Mouse (Mus musculus): ENCODE data around the gene Trio.

Trio gene

GRCm38 (mm10) chr15:27795942-27796867, 229.4 kb downstream of the Trio start:
- no peak for DNase-seq (ENCODE audit: low spot score)

DNA sequence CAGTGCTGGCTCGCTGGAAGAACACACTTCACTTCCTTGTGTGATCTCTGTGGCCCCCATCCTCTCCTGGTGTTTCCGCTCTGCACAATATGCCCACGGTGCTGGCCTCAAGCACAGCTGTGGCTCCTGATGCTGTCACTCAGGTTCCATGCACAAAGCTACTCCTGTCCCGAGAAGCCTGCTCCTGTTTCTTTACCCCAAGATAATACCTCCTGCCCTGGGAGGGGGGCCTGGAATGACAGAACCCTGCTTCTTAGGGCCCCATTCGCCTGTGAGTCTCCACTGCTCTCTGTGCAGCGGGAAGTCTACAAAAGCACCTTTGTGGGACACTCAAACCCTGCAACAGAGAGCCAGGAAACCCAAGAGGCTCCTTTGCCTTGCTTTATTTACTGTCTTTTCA, 232.4 kb downstream of the Trio start:
- DNase-seq (ENCODE audit: low spot score), result no peak

DNA sequence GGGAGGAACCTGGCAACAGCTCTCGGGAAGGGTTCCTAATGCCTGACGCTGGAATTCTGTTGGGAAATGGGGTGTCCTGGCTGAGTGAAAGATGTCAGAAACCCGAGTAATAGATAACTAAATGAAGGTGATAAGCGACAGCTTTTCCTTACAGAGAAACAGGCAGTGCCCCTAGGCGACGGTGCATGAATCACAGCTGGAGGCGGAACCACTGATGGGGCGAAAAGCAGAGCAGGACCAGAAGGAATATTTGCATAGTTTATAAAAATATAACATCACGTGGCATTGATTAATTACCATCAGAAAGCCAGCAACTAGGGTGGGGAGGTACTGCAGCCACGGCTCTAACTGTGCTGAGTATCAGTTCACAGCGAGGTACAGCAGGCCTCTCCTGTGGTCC, 233.2 kb downstream of the Trio start:
- no peak for DNase-seq (ENCODE audit: low spot score)

DNA sequence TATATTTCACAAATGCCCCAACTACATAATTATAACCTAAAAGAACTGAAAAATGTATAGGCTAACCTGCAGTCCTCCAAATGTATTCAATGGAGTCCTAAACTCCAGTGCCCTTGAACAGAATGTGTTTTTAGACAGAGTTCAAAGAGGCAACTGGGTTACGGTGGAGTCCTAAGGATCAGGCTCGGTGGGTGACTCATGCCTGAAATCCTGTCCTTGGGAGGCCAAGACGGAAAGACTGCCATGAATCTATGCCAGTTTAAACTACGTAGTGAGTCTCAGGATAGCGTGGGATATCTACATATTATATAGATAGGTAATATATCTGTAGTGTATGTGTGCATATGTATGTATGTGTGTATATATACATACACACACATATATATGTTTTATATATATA, 234.5 kb downstream of the Trio start:
- DNase-seq (ENCODE audit: low spot score), result no peak

GRCm38 (mm10) chr15:27790699-27791098, 234.9 kb downstream of the Trio start:
- DNase-seq (ENCODE audit: low spot score), result no peak

DNA sequence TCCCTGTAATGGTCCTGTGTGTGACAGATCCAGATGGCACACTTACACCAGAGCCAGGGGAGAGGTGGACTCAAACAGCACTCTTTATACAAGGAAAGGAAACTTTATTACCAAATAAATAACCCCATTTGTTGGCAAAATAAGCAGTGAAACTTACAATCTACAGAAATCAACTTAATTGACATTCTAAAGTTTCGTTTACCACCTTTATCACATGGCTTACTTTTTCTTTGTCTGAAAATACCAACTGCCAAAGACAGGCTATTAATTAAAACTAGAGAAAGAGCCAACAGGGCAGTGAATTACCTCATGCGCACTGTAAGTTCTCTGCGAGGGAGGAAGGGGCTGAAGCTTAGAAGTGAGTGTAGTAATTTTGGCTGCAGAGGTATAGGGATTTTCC, 236.3 kb downstream of the Trio start:
- no peak for DNase-seq (ENCODE audit: low spot score)

DNA sequence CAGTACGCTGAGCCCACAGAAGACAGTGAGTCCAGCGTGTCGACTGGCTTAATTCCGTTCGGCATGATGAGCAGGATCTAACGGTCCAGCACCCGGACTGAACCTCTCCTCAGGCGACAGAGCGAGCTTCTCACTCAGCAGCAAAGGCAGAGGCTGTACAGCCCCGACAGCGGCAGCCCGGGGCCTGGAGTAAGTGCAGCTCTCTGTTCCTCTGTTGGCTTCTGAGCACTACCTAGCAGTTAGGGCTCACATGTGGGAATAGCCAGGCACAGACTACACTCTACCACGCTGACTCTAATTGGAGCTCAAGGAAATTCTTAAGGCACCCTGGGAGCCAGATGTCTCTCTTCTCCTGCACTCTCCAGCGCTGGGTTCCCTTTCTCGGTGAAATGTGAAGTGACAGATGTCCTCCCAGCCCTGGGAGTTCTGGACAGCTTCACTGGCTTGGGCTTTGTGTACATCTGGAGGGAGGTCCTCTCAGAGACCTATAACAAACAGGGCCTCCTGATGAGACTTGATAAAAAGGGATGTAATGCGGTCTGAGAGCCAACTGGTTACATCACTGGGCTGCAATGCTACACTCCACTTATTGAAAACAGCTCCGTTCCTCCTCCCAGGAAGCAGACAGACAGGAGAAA, 237.4 kb downstream of the Trio start:
- no peak for DNase-seq (ENCODE audit: low spot score)

DNA sequence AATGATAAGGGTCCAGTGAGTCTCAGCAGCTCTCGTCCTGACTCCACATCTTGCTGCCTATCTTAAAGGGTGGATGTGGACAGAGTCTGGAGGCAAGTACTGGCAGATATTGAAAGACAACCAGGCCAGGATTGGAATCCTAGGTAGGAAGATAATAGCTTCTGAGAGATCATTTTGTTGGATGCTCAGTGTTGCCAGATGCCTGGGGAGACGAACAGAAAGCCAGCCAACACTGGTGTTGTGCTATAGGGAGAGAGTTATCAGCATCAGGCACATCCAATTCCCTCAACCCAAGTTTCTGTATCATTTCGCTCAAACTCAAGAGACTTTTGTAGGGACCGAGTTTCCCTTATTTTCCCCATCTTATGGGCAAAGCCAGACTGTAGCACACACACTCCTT, 238.5 kb downstream of the Trio start:
- DNase-seq (ENCODE audit: low spot score), result no peak

DNA sequence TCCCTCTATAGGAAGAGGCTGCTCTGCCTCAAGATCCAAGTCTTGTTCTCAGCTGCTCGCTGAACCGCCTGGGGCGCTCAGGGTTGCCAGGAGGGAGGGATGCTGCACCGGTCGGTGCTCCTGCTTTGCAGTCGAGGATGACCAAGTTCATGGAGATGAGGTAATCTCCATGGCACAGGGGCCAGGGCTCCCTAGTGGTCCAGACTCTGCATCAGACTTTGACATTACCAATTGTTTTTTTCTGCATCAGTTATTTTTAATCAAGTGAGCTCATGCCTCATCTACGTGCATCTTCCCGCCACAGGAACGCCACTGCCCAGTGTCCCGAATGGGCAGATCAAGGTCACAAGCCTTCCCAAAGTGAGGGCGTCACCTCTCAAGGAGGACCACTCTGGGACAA, 239.2 kb downstream of the Trio start:
- no peak for DNase-seq (ENCODE audit: low spot score)

DNA sequence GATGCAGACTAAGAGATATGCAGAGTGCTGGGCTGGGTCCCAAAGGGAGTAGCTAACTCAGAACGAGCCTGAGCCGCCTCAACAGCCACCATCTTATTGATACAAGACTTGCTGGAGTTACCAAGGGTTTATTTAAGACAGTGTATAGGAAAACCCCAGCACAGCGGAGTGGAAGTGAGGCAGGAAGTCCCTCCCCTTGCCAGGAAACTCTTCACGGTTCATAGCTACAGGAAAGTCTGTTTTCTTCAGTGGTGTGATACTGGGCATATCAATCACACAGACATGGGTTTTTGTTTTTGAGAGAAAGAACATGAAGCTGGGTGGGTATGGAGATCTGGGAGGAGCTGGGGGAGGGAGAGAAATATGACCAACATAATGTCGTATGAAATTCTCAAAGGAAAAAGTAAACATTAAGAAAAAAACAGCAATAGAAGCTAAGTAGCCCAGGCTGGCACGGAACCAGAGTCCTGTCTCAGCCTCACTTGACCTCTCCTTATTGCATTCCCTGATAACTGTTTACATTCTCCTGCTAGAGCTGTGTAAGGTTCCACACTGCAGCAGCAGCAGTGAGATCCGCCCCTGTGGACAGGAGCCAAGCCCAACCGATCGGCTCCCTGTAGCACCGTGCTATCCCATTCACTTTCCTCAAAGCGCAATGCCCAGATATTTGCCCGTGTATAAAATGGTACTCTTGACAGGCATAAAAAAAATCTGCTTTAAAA, 240.2 kb downstream of the Trio start:
- DNase-seq (ENCODE audit: low spot score), result peak; percentile 71

GRCm38 (mm10) chr15:27784126-27784563, 241.5 kb downstream of the Trio start:
- DNase-seq (ENCODE audit: low spot score), result peak; percentile 60

GRCm38 (mm10) chr15:27783541-27784125, 242.0 kb downstream of the Trio start:
- DNase-seq (ENCODE audit: low spot score), result peak; percentile 50

- no peak for DNase-seq (ENCODE audit: low spot score)
Observed at GRCm38 (mm10) chr15:27783092-27783491, 242.6 kb downstream of the Trio start.

GRCm38 (mm10) chr15:27782383-27783036, 243.1 kb downstream of the Trio start:
- no peak for DNase-seq (ENCODE audit: low spot score)

GRCm38 (mm10) chr15:27779827-27780226, 245.8 kb downstream of the Trio start:
- DNase-seq (ENCODE audit: low spot score), result no peak

- DNase-seq (ENCODE audit: low spot score), result no peak
Observed at GRCm38 (mm10) chr15:27779398-27779797, 246.2 kb downstream of the Trio start.

- DNase-seq (ENCODE audit: low spot score), result no peak
Observed at GRCm38 (mm10) chr15:27778256-27778655, 247.4 kb downstream of the Trio start.

GRCm38 (mm10) chr15:27777455-27778190, 248.0 kb downstream of the Trio start:
- no peak for DNase-seq (ENCODE audit: low spot score)

GRCm38 (mm10) chr15:27774481-27774880, 251.2 kb downstream of the Trio start:
- DNase-seq (ENCODE audit: low spot score), result no peak

- no peak for DNase-seq (ENCODE audit: low spot score)
Observed at GRCm38 (mm10) chr15:27772125-27772627, 253.5 kb downstream of the Trio start.

DNA sequence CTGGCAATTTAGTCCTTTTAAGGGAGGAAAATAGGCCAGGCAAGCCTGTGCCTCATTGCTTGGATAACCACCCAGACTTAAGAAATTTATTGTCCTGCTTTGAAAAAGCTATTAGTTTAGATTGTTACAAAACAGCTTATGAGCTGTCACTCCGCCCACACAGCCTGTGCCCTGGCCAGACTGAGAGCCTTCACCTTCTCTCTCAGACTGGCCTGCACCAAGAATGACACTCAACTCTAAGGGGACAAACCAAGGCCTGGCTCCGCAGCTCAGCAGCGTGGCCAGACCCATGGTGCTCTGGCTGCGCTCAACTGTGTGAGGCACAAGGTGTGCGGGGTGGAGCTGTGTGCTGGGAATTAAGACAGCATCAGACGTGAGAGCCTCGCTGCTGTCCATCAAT, 254.1 kb downstream of the Trio start:
- DNase-seq (ENCODE audit: low spot score), result no peak
